Mouse (Mus musculus): ENCODE measurements around the gene Cog4.

Gene Cog4

DNA sequence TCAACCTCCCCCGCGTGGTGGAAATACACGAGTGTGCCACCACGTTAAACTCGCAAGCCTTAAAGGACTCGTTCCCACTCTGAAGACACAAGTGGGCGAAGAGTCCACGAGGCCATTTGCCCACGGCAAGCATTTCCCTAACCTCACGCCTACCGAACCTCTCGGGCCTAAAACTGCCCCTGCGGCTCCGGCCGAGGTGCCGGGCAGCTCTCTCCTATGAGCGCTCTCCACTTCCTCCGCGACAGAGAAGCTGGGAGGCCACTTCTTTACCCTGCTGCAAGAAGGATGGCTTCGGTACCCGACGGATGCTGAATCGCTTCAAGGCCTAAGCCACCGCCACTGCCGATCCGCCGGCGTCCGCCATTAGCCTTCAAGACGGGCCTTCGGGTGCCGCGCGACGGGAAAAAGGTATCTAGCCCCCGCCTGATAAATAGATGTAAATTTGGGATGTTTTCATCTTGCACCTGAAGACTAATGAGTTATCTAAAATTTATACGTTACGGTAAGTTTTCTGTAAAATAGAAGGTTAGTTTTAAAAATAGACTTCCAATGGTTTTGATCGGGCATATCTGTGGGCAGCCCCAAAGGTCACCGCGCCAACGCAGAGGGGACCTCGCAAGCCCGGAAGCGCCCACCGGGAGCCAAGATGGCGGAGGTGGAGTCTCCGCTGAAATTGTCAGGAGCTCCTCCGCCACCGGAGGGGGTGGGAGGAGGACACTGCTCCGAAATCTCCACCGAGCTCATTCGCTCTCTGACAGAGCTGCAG is at the start of gene Cog4, which contains the start of gene Sf3b3:
Gene Cog4, plus strand, starts transcription at position 196 of the 766 bp plus-strand sequence.
Gene Sf3b3, minus strand, starts transcription at position 383 of the 766 bp plus-strand sequence.
- TF ChIP-seq GATA4 (IDR thresholded peaks at IDR 0.05; ENCODE audit: insufficient replicate concordance, low read length), result no peak

DNA sequence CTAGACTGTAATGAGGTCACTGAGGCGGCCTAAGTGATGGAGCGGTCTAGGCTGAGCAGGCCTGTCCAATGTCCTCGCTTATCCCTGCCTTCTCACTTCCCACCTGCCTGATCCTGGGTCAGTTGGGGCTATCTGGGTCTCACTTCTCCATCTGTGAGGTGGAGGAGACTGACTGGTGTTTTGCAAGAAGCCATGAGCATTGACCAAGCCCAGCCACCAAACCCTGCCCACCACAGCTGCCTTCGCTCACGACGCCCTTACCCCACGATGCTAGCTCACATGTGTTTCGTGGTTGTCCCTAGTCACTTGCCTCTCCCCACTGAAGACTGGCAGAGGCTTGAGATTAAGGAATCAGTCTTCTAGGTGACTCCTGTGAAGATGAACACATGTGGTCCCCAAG is 49.3 kb upstream of the Cog4 start:
- TF ChIP-seq GATA4 (IDR thresholded peaks at IDR 0.05; ENCODE audit: insufficient replicate concordance, low read length), result no peak

DNA sequence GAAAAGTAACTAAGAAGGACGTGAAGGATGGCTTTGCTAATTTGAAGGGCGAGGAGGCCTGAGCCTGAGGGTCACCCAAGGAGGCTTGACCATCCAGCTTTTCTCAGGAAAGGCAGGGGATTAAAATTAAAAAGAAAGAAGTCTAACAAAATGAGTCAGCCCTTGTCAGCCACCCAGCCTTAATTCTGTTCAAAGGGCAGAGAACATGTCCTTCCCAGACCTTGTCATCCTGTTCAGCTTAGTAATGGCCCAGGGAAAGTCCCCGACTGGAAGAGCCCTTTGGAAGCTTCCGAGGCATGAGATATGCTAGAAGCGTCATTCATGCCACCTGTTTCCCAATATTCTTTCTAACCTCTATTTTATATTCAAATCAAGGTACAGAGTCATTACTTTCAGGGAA is 43.4 kb upstream of the Cog4 start:
- TF ChIP-seq GATA4 (IDR thresholded peaks at IDR 0.05; ENCODE audit: insufficient replicate concordance, low read length), result no peak

DNA sequence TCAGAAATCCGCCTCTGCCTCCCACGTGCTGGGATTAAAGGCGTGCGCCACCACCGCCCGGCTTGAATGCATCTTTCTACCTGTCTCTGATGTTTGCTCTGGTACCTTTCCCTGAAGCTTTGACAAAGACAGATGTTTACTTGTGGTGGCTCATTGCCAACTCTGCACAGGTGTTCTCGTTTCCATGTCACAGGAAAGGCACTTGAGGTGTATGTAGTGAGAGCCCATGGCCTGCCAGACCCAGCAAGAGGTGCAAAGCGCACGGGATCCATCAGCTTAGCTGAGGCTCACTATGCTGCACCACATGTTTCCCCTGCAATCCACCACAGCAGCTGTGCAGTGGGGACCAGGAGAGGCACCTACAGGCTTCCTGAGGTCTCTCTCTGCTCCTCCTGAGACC is 42.5 kb upstream of the Cog4 start:
- no peak for TF ChIP-seq GATA4 (IDR thresholded peaks at IDR 0.05; ENCODE audit: insufficient replicate concordance, low read length)

DNA sequence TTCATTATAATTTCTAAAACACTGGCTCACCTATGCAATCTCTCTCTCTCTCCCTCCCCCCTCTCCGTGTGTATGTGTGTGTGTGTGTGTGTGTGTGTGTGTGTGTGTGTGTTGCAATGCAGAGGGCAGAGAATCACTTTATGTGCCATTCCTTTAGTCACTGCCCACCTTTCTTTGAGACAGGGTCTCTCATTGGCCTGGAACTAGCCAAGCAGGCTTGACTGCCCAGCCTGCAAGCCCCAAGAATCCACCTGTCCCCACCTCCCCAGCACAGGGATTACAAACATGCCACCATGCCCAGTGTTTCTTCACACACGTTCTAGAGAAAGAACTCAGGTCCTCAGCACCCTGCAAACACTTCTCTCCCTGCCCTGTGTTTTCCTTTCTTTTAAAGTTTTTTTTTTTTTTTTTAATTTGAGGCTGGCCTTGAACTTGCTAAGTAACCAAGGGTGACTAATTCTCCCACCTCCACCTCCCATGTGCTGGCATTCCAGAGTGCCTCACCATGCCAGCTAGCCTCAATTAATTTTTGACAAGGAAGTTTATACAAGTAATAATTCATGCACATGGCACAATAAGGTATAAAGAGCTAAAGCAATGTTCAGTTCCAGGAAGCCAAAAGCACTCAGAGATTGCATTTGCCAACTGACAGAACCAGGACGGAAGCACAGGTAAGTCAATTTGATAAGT is 41.4 kb upstream of the Cog4 start:
- no peak for TF ChIP-seq GATA4 (IDR thresholded peaks at IDR 0.05; ENCODE audit: insufficient replicate concordance, low read length)

DNA sequence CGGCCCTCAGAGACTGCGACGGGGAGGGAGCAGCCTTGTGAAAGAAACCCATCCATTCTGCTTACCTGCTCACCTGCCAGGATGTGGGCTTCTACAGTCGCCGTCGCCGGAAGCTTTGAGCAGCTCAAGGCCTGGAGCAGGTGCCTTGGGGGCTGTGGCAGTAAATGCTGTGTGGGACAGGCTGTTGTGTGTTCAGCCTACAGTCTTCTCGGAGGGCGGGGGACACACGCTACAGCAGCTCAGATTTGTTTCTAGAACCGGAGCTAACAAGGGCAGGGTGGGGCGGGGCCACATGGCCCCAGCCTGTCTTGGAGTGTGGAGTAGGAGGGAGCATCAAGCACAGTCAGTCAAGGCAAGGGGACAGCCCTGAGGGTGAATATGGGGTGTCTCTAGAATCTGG is 40.7 kb upstream of the Cog4 start, which contains the start of gene Il34:
Gene Il34, minus strand, starts transcription at position 256 of the 400 bp plus-strand sequence.
- no peak for TF ChIP-seq GATA4 (IDR thresholded peaks at IDR 0.05; ENCODE audit: insufficient replicate concordance, low read length)

DNA sequence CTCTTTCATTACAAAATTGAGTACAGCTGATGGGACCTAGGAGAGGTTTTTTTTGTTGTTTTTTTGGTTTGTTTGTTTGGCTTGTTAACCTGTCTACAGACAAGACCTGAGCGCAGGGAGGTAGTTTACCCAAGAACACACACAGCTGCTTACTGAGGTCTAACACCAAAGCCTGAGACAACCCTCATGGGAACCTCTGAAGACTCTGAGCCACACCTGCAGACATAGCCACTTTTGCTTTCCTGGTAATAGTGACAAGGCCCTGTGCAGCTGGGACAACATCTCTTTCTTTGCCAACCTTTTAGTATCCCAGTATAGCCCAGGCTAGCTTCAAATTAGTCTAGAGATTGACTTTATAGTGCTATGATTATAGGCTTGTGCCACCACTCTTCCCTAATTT is 40.3 kb upstream of the Cog4 start:
- no peak for TF ChIP-seq GATA4 (IDR thresholded peaks at IDR 0.05; ENCODE audit: insufficient replicate concordance, low read length)

DNA sequence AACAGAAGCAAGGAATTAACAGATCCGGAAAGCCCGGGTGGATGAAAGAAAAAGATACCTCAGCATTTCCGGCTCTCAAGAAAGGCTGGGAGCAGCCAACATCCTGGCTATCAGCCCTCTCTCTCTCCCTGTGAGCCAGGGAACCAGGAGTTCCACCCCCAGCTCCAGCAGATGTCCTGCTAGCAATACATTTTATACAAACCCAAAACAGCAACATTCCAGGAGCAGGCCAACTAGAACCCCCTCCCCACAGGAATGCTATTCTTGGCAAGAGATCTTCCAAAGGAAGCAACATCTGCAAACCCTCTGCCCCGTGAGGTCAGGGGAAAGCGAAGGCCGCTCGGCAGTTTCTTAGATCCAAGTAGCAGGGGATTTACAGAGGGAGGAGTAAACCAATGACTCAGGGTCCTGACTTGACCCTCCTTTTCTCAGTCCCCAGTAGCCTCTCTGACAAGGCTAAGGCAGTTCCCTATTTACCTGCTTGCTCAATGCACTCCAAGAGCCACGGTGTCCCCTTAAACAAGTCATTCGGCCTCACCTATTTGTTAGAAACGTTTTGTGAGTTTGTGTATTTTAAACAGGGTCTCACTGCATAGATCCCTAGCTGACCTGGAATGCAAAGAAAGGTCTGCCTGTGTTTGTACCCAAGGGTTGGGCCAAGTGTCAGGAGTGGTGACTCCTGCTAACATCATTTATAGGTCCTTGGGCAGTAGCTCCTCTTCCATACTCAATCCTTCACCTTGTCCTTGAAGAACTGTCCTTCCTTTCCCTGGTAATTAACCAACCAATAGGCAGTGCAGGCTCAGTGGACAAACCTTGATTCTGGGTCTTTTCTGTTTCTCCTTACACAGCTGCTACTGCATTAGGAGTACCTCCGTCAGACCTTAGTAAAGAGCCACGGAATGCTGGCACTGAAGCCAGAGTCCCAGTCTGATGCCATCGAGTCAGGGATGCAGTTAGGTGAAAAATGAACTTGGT is 37.6 kb upstream of the Cog4 start:
- TF ChIP-seq GATA4 (IDR thresholded peaks at IDR 0.05; ENCODE audit: insufficient replicate concordance, low read length), result no peak

DNA sequence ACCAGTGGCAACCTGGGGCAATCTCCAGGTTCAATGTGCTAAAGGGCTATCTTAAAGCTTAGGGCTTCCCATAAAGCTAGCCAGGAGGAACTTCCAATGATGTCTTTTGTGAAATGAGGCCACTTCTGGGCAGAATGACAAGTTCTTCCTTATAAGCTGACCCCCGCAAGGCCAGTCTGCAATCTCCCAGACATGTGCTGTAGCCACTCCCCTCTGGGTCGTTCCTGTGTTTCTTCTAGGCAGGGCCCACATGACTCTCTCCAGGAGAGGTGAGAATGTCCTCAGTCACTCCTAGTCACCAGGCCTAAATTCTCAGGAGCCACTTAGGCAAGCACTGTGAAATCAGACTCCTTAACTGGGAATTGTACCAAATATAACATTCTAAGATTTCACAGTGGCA is 36.6 kb upstream of the Cog4 start:
- TF ChIP-seq GATA4 (IDR thresholded peaks at IDR 0.05; ENCODE audit: insufficient replicate concordance, low read length), result no peak

DNA sequence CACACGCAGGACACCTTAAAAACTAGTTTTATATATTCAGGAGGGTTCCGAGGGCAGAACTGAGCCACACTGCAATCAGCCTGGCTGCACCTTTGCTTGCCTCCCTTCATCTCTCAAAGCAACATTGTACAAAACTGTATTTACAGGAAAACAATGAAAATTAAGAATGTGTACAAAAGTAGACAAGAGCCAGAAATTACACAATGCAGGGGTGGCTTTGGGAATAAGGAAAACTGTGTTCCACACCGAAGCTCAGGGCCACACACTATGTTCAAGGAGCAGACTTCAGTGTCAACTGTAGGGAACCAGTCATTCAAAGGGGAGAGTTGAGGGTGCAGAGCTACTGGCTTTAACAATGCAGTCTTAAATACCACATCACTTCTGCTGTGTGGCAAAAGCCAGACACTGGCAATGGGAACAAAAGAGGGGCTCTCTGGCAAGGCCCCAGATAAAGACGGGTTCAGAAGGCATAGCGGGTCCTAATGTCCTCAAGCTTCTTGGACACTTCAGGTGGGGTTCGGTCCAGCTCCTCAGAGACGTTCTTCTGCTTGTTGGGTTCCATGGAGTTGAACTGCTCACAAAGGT is 35.8 kb upstream of the Cog4 start:
- TF ChIP-seq GATA4 (IDR thresholded peaks at IDR 0.05; ENCODE audit: insufficient replicate concordance, low read length), result no peak

DNA sequence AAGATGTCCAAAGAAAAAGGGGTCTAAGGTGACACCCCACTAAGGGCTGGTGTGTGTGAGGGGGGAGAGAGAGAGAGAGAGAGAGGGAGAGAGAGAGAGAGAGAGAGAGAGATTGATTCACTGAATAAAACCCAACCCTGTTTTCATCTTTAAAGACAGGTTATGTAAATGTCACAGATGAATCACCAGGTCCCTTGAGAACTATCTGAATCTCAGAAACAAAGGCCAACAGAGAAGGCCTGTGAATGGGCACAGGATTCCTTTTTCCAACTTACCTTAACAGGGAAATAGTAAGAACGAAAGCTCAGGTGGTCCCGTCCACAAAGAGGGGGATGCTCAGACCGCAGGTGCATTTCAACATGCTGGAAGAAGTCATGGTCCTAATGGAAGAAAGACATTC is 35.3 kb upstream of the Cog4 start:
- no peak for TF ChIP-seq GATA4 (IDR thresholded peaks at IDR 0.05; ENCODE audit: insufficient replicate concordance, low read length)

DNA sequence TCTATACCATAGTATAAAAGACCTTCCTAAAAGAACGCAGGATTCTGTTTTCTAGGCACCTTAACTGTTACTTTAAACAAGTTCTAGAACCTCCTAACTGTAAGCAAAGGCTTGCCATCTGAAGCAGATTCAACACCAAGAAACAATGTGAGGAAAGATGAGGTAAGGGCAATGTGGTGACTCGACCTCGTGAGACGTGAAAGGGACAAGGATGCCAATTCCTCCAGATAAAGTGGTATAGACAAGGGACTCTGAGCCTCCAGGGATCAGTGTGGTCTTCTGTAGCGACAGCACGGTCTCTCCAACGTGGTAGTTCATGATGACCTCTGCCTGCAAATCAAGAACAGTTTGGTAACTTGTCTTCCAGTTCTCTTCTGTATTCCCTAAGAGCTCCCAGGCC is 34.6 kb upstream of the Cog4 start:
- TF ChIP-seq GATA4 (IDR thresholded peaks at IDR 0.05; ENCODE audit: insufficient replicate concordance, low read length), result no peak

DNA sequence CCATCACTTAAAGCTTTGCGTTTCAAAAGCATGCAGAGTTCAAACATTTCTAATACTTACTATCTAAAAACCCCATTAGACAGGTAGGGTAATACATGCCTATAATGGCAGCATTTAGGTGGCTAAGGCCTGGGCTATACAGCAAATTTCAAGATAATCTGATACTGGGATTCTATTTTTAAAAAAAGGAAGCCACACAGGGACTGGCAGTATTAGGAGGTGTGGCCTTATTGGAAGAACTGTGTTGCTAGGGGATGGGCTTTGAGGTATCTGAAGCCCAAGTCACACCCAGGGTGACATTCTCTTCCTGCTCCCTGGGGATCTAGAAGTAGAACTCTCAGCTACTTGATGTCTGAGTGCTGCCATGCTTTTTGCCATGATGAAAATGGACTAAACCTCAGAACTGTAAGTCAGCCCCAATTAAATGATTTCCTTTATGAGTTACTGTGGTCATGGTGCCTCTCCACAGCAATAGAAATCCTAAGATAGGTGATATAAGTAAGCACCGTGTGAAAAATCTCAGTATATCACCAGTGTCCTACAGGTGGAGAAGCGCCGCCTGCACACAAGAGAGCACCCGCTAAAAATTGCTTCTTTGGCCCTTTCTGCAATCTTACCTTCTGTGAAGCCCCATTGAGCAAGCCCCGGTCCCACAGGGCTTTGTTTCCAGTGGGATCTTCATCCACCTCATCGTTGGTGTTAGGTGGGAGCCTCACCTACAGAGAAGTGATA is 33.9 kb upstream of the Cog4 start:
- TF ChIP-seq GATA4 (IDR thresholded peaks at IDR 0.05; ENCODE audit: insufficient replicate concordance, low read length), result no peak

DNA sequence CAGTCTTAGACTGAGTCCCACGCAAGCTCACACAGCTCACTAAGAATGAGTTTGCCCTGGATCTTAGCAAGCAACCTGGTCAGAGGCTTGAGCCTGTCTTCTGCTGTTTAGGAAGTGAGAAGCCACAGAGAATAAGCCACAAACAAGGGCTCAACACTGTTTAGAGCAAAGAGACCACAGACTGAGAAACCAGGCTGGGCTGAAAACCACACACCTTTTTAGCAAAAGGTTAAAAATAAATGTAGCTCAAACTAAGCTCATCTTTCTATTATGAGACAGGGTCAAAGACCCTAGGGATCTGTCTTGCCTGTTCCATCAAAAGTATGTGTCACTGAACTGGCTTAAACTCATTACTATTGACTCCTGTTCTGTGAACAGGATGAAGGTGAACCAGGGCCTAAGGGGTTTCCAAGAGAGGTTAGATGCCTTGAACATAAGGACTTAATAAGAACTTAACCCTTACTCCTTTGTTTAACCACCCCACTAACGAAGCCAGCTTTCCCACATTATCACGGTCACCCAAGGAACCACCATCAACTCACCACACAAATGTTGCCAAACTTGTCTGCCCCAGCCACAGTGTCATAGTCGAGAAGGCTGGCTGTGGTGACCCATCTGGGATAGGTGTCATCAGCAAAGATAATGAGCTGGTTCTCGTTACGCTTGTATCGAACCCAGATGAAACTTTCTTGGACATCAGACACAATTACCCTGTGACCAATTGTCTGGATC is 33.2 kb upstream of the Cog4 start:
- TF ChIP-seq GATA4 (IDR thresholded peaks at IDR 0.05; ENCODE audit: insufficient replicate concordance, low read length), result no peak
